Comparison of ENCODE assay signal across 10 mouse cellular contexts in the genomic region with DNA sequence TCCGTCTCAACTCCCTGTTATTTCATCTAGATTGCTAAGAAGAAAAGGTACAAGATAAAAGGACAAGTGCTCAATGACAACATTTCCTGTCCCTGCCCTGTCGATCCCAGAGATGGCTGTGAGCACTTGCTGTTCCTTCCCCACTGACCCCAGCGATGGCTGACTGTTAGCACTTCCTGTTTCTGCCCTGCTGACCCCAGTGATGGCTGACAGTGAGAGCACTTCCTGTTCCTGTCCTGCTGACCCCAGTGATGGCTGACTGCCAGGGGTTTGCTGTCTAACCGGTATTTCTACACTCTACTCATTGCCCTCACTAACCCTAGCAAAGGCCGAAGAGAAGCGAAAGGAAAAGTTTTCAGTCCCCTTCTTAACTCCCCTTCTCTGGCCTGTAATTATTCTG.
DNase-seq lines count a peak whose midpoint lies in the region; ATAC-seq and TF ChIP-seq lines count a peak whose summit lies in the region.
"Had no signal": no experiment of that assay in that cellular context is flagged by ENCODE, and none has a peak within 500 bp of the region (broad histone marks: within the 10 kb centered on the region; RNA-seq: fewer than 3 reads in every experiment).

No protein-coding gene starts in this region.

- H3K4me2 ChIP-seq in lung, embryonic 14.5 days: no peak overlapping the region
- H3K4me2 ChIP-seq in hindbrain, postnatal 0 days (ENCODE audit: low read depth, low read length): no peak overlapping the region
- H3K4me2 ChIP-seq: limb, embryonic 13.5 days had no signal

- no peak for TF ChIP-seq CTCF in kidney, adult 2 months (conservative IDR thresholded peaks at IDR 0.05; ENCODE audit: insufficient read depth, insufficient read length, low read depth, low read length)
- no peak for TF ChIP-seq CTCF in lung, embryonic 14.5 days (IDR thresholded peaks at IDR 0.05; ENCODE audit: low read depth)
- no peak for TF ChIP-seq CTCF in hindbrain, postnatal 0 days (IDR thresholded peaks at IDR 0.05; ENCODE audit: low read depth)

- no peaks in the 10 kb centered on the region for H3K27me3 ChIP-seq in kidney, adult 2 months (replicated peaks; ENCODE audit: control insufficient read depth, insufficient read depth, low read length)
- no peaks in the 10 kb centered on the region for H3K27me3 ChIP-seq in lung, embryonic 14.5 days (ENCODE audit: insufficient read depth, low read length)
- H3K27me3 ChIP-seq in hindbrain, postnatal 0 days (ENCODE audit: insufficient read depth, low read length): no peaks in the 10 kb centered on the region
- H3K27me3 ChIP-seq: limb, embryonic 13.5 days had no signal

- no peak overlapping the region for H3K4me3 ChIP-seq in kidney, adult 2 months (ENCODE audit: insufficient read depth, low read depth, low read length)
- H3K4me3 ChIP-seq in lung, embryonic 14.5 days (ENCODE audit: low read depth, low read length): no peak overlapping the region
- no peak overlapping the region for H3K4me3 ChIP-seq in hindbrain, postnatal 0 days (ENCODE audit: low read length)
- H3K4me3 ChIP-seq: limb, embryonic 13.5 days had no signal

- H3K9ac ChIP-seq in lung, embryonic 14.5 days: no peak overlapping the region
- no peak overlapping the region for H3K9ac ChIP-seq in hindbrain, postnatal 0 days (replicated peaks; ENCODE audit: low read length)
- H3K9ac ChIP-seq: limb, embryonic 13.5 days had no signal

- H3K27ac ChIP-seq in kidney, adult 2 months (ENCODE audit: insufficient read depth, low read depth, low read length): 0 out of 2 replicates have a peak overlapping the region, but pooled peaks have one; percentile 16
- H3K27ac ChIP-seq in lung, embryonic 14.5 days (ENCODE audit: low read depth): peak overlapping the region; percentile 28; the same call in 1 of the 2 replicates
- no peak overlapping the region for H3K27ac ChIP-seq in hindbrain, postnatal 0 days
- H3K27ac ChIP-seq: limb, embryonic 13.5 days had no signal

- DNase-seq in ovary, postnatal 10 days (ENCODE audit: low spot score): peak; percentile 8
- no peak for DNase-seq in ovary, adult 18-20 months (ENCODE audit: low spot score)
- DNase-seq in kidney, adult 2 months: peak; percentile 65
- DNase-seq in lung, embryonic 14.5 days: peak; percentile 82
- DNase-seq in urinary bladder, postnatal 4 days (ENCODE audit: low spot score in 2 of 2): peak; percentile 35 to 73
- DNase-seq in frontal cortex, adult 2 months (ENCODE audit: extremely low spot score in 1 of 2, low spot score in 1 of 2): no peak
- DNase-seq in gastrocnemius, adult 8-10 months (ENCODE audit: low spot score in 2 of 2): no peak
- no peak for DNase-seq in hindbrain, postnatal 0 days (ENCODE audit: low spot score)
- DNase-seq: thymus, postnatal 14 days had no signal

- 36% methylated on average over 6 of the region's 6 CpGs for WGBS in kidney, adult 2 months
- whole genome bisulfite sequencing in lung, embryonic 14.5 days: 37% methylated on average over 6 of the region's 6 CpGs
- WGBS in hindbrain, postnatal 0 days: 85% methylated on average over 6 of the region's 6 CpGs

- H3K9me3 ChIP-seq in lung, embryonic 14.5 days (ENCODE audit: low read depth, low read length): no peaks in the 10 kb centered on the region
- H3K9me3 ChIP-seq in hindbrain, postnatal 0 days (ENCODE audit: low read length): no peaks in the 10 kb centered on the region
- H3K9me3 ChIP-seq: limb, embryonic 13.5 days had no signal

- no peaks in the 10 kb centered on the region for H3K4me1 ChIP-seq in kidney, adult 2 months (ENCODE audit: control insufficient read depth, insufficient read depth, low read length)
- H3K4me1 ChIP-seq in lung, embryonic 14.5 days (ENCODE audit: insufficient read depth): peaks cover 4% of the 10 kb centered on the region; the same call in 1 of the 2 replicates
- H3K4me1 ChIP-seq in hindbrain, postnatal 0 days (ENCODE audit: insufficient read depth, low read length): no peaks in the 10 kb centered on the region
- H3K4me1 ChIP-seq: limb, embryonic 13.5 days had no signal

- peak; percentile 75; the same call in 1 of the 2 replicates for ATAC-seq in lung, embryonic 14.5 days (ENCODE audit: insufficient read depth)
- ATAC-seq in hindbrain, postnatal 0 days: no peak

- H3K36me3 ChIP-seq in kidney, adult 2 months (ENCODE audit: control insufficient read depth, insufficient read depth, low read length): no peaks in the 10 kb centered on the region
- no peaks in the 10 kb centered on the region for H3K36me3 ChIP-seq in lung, embryonic 14.5 days (ENCODE audit: insufficient read depth)
- no peaks in the 10 kb centered on the region for H3K36me3 ChIP-seq in hindbrain, postnatal 0 days (ENCODE audit: insufficient read depth, low read length)
- H3K36me3 ChIP-seq: limb, embryonic 13.5 days had no signal

- no peak for TF ChIP-seq POLR2A in kidney, adult 2 months (IDR thresholded peaks at IDR 0.05; ENCODE audit: low read depth, low read length)

Comparison
In these comparisons a context has a peak if more than half of its experiments do, and no peak if none do; other contexts are left out.
1. DNase-seq: peak in ovary, postnatal 10 days (single experiment), kidney, adult 2 months (single experiment), lung, embryonic 14.5 days (single experiment) and urinary bladder, postnatal 4 days (2 of 2); none in ovary, adult 18-20 months (single experiment), frontal cortex, adult 2 months (0 of 2), gastrocnemius, adult 8-10 months (0 of 2) and hindbrain, postnatal 0 days (single experiment).